Mouse (Mus musculus) brown adipose tissue, adult 24 weeks (tissue): ENCODE measurements around the gene Prkrip1. TPM values are rescaled to one million over a fixed set of nuclear protein-coding genes. Genes with fewer than 3 reads are reported as not detected.

Experiments used
- H3K27ac ChIP-seq: fragments of 200-500 bp; replicated peaks from 2 replicates; pipeline ENCODE4 v1.5.1; 2012; ENCODE audit warnings: low read depth, mild to moderate bottlenecking, low read length
- H3K4me1 ChIP-seq: fragments of 200-500 bp; 2 replicates; pipeline ENCODE4 v1.6.1; 2012; ENCODE audit warnings: low read length, mixed read lengths; ENCODE audit not compliant: control insufficient read depth, insufficient read depth, insufficient read length
- H3K4me3 ChIP-seq: fragments of 200-500 bp; 2 replicates; pipeline ENCODE4 v1.5.1; 2012; ENCODE audit warnings: low read depth, mild to moderate bottlenecking, low read length, moderate library complexity; ENCODE audit not compliant: insufficient read depth
- polyA plus RNA-seq: library from polyadenylated mRNA; stranded (reverse); fragments of >200 nt; gene quantifications from 2 replicates; pipeline ENCODE4 v1.2.4, GENCODE M21; 2012; ENCODE audit not compliant: missing spikeins, insufficient read depth, insufficient read length

The Prkrip1 gene
- 38.5 and 40.6 TPM in 2 replicates for polyA plus RNA-seq

DNA sequence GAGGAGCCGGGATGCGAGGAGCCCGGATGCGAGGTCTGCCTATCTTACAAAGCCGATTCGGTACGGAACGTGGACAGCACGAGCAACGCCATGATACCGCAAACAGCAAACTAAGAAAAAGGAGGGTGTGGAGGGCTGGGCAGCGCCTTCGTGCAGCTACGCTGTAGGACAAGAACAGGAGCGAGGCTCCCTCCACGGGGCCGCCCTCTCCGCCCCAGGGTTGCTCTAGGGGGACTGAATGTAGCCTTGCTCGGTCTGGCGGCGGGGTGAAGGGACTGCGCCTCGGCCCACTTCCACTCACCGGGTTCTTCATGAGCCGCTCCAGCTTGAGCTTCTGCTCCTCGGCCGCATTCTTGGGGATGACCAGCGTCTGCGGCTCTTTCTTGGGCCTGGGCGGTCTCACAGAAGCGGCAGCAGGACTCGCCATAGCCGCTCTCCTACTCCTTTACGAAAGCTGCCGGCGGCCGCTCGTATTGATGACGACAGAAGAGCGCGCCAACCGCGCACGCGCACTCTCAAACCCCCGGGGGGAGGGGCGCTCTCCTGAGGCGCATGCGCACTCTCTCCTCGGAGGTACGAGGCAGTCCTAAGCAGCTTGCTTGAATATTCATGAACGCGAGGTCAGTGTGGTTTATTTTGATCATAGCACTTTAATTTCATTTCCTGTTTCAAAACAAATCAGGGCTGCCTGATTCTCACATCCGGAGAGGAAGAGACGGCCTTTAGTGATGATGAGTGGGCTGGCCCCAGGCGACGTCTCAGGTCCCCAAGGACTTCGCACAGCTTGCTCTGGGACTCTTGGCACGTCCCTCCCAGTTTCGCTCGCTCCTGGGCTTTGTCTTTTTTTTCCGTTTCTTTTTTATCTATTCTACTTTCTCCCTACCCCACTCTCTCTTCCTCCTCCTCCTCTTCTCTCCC, at the start of gene Prkrip1:
Prkrip1 (minus strand) TSS at position 490 of the 918 bp plus-strand sequence.
- peak within 1 kb of the TSS; percentile 78 for H3K4me3 ChIP-seq
- peaks cover 6% of the 10 kb centered on the region; the same call in 1 of the 2 replicates for H3K4me1 ChIP-seq
- peak within 1 kb of the TSS; percentile 79 for H3K27ac ChIP-seq

DNA sequence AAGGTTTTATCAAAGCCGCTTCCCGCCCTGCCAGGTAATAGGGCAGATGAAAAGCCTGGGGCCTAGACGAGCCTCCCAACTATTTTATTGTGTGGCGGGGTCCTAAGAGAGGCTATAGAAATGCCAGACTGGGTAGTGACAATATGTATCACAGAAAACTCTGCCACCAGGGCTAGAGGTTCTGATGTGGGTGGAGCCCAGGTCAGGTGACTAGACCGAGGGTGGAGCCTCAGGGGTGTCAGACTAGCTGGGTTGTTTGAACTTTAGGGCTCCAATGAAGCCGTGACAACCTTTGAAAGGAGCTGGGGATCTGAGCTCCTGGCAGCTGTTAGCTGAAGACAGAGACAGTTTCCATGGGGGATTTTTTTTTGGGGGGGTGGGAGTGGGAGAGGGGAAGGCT, 49.7 kb upstream of the Prkrip1 start:
- no peak overlapping the region for H3K27ac ChIP-seq
- no peak overlapping the region for H3K4me3 ChIP-seq
- no peaks in the 10 kb centered on the region for H3K4me1 ChIP-seq

DNA sequence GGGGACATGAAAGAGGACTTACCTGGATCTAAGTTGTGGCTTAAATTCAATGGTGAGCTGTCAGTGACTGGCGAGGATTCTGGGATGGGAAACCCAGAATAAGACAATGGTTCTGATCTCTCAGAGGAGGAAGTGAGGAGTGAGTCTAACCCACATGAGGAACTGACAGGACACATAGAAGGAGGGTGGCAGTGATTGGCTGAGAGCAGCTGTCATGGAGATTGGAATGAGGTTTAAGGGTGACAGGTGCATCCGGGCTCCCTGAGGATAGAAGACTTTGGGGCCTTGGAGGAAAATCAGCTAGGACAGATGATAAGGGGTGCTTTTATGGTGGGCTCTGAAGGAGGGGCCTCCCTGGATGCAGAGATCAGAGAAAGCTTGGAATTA, 47.7 kb upstream of the Prkrip1 start, which contains the start of gene Sh2b2:
Sh2b2 (minus strand) TSS at position 105 of the 387 bp plus-strand sequence.
- H3K4me1 ChIP-seq = no peaks in the 10 kb centered on the region
- peak within 1 kb of the TSS; percentile 66 for H3K4me3 ChIP-seq
- H3K27ac ChIP-seq = peak within 1 kb of the TSS; percentile 91

DNA sequence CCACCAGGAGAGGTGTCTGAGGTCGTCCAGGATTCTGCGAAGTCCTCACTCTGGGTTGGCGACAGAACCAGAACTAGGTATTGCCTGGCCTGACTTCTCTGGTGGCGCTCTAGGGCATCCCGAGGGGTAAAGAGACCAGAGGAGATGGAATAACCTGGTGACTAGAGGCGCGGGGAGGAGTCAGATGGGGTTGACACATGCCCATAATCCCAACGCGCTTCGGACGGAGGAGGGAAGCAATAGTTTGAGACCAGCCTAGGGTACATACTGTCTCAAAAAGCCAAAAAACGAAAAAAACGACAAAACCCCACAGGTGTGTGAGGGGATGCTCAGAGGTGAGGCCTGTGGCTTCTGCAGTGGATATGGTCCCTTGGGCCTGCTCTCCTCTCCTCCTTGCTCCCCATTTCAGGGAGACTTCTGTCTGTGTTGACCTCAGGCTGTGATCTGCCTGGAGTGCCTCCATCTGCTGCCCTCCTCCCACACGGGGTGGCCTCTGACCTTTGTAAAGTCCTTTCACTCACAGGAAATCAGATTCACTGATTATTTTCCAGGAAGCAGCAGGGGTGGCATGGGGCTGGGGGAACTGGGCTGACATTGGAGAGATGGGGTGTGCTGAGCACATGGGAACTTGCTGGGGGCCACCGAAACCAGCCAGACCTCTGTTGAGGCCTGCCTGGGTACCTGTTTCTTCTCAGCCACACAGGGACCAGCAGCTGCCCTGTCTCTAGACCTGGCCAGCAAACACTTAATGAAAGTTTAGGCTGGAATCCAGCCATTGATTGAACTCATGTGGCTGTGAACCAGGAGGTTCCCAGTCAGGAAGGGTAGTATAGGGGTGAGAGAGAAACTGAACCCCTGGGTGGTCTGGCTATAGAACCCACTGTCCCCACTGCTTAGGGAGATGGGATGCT, 47.0 kb upstream of the Prkrip1 start:
- Histone ChIP-seq H3K4me3 (peak overlapping the region; percentile 66), H3K27ac (peak overlapping the region; percentile 91), H3K4me1 (no peaks in the 10 kb centered on the region)

DNA sequence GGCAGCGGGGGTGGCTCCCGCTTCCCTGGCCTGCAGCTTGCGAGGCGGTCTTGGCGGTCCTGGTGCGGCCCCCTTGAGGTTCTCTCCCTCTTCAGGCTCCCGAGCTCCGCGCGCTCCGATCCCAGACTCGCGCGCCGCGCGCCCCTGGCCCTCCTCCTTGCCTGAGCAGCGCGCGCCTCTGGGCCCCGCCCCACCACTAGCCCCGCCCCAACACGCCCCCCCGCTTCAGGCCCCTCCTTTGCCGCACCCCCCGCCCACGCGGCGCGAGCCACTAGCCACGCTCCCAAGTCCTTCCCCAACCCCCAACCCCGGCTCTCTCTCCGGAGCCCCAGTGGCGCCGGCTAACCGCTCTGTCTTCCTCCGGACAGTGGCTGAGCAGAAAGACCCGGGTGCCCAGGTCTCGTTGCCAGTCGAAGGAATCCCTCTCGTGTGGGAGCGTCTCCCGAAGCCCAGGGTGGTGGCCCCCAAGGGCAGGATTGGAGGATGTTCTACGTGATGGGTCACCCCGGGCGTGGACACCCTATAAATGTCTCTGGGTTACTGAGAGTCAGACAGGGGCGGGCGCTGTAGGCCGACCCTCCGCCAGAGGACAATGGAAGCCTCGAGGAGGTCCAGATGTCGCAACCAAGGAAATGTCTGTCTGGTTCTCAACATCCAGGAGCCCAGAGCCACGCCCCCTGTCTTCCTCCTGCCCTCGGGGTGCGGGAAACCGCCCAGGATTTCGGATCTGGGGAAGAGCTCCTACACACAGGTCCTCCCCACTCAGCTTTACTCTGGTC, 46.2 kb upstream of the Prkrip1 start:
- H3K4me3 ChIP-seq = peak overlapping the region; percentile 87
- no peaks in the 10 kb centered on the region for H3K4me1 ChIP-seq
- H3K27ac ChIP-seq = peak overlapping the region; percentile 99

DNA sequence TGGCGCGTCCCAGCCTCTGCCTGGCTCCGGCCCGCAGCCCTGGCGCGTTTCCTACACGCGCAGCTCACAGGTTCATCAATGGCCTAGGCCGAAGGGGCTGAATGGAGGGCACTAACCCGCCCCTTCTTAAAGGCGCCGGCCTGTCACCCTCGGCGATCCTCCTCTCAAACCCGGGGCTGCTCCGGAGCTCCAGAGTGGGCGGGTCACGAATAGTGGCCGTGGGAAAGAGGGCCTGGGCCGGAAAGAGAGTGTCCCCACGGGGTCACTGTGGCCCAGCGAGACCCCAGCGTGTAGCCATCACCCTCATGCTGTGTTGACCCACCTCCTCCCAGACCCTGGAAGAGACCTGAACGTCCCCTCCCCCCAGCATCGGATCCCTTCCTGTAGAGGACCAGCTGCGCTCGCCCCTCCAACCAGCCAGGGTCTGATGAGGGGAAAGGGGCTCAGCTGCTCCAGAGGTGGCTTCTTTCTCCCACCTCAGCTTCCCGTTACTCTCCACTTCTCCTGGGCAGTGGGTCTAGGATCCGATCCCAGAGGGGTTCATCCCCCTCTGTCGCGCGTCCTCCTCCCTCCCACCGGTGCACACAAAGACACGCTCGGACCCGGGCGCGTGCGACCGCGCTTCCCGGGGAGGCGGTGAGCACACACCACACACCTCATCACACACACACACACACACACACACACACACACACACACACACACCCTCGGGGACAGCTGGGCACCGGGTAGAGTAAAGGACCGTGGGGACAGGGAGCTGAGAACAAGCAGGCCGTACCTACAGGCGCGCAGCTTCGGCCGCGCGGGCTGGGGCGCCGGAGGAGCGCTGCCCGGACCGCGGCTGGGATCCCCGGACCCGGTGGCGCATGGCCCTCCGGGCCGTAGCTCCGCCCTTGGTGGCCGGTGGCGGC, 45.3 kb upstream of the Prkrip1 start:
- H3K4me1 ChIP-seq = no peaks in the 10 kb centered on the region
- peak overlapping the region; percentile 87 for H3K4me3 ChIP-seq
- peak overlapping the region; percentile 99 for H3K27ac ChIP-seq

DNA sequence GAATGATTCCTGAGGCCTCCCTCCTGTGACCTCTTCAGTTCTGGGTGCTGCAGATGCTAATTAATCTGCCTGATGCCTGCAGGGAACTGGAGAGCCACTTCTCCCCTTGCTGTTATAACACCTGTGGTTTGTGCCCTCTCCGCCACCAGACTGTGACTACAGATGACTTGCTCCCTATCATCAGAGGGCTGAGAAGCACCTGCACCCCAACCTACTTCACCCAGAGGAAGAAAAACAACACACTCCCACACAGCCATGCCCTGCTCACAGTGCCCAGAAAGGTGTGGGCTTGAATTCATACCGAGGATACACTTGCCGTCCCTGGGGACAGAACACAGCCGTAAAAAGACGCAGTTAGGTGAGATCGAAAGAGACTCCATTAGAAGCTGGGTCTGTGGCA, 42.4 kb upstream of the Prkrip1 start:
- Histone ChIP-seq H3K4me1 (peaks cover 11% of the 10 kb centered on the region; the same call in 1 of the 2 replicates), H3K4me3 (peak overlapping the region; percentile 2; the same call in 1 of the 2 replicates), H3K27ac (peak overlapping the region; percentile 17)

DNA sequence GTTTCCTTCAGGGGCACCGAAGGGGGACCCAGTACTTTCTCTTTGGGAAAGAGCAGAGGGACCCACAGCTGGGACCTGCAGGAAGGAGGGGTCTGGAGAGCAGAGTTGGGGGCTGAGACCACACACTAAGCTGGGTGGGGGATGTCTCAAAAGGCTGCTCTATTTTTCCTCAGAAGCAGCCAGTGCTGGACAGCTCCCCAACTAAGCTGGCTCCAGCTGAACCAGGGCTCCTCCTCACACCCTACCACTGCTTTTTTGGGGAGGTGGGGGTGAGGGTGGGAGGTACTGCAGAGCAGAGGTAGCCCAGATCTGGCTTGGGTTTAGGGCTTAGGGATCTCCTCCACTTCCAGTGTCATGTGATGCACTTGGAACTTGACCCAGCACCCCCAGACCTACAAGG, 41.6 kb upstream of the Prkrip1 start:
- H3K4me3 ChIP-seq = no peak overlapping the region

DNA sequence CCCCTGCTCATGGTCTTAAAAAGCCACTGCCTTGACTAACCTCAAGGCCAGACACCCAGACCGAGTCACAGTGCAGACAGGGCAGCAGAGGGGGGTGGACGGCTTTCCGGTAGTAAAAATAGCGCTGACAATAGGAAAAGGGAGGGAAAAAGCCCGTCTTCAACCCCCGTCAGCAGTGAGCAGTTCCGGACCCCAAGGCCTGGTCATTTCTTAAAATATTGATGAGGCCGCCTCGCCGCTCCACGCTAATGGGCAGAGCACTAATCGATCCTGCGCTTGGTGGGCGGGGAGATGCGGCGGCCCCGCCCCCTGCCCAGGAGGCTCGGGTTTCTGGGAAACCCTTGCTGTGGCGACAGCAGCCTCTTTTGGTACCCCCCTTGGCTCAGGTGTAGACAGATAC, 38.8 kb upstream of the Prkrip1 start:
- H3K27ac ChIP-seq = no peak overlapping the region
- peaks cover 11% of the 10 kb centered on the region; the same call in 1 of the 2 replicates for H3K4me1 ChIP-seq
- peak overlapping the region; percentile 23; the same call in 1 of the 2 replicates for H3K4me3 ChIP-seq

More for the DNA sequence above, 41.6 kb upstream of the Prkrip1 start:
- peaks cover 11% of the 10 kb centered on the region; the same call in 1 of the 2 replicates for H3K4me1 ChIP-seq
- H3K27ac ChIP-seq = no peak overlapping the region

DNA sequence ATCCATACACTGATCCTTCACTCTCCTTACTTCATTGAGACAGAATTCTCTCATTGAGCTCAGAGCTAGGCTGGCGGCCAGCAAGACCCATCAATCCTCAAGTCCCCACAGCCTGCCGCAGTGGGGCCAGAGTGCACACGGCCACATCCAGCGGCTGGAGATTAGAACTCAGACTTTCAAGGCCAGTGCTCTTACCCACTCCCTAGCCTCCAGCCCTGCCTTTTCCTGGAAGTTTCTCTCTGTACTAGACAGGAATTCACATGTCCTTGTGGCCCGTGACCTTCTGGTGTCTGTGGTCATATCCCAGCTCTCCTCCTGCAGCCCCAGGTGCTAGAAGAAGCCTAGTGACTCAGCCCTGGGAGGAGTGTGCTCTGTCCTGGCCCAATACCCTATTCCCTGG, 37.8 kb upstream of the Prkrip1 start:
- peaks cover 11% of the 10 kb centered on the region for H3K4me1 ChIP-seq
- H3K4me3 ChIP-seq = no peak overlapping the region
- peak overlapping the region; percentile 21; the same call in 1 of the 2 replicates for H3K27ac ChIP-seq

DNA sequence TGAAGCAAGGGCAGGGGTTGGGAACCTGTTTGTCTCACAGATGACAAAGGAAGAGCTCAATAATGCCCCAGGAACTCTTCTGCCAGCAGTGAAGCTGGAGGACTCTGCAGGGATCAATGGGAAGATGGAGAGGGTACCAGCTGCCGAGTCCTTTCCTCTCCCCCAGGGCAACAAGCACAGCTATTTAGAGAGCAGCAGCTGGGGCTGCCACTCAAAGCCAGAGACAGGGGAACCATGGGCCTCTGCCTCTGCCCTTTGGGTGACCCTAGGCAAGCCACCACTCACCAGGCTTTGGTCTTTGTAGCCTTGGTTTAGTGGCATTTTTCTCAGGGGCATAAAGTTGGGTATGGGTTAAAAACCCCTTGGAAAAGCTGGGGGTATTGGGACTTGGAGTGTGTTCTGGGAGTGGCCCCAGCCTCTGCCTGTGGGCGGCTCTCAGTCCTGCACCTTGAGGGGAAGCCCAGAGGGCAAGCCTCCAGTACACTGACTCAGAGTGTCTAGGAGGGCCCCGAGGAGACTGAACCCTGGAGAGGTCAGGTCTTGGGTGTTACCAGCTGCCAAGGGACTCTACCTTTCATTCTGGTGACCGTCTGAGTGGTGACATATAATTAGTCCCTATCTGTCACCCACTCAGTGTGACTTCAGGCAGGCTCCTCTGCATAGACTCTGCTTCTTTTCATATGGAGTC, 31.7 kb upstream of the Prkrip1 start:
- peak overlapping the region; percentile 19; the same call in 1 of the 2 replicates for H3K4me3 ChIP-seq
- peak overlapping the region; percentile 86 for H3K27ac ChIP-seq
- peaks cover 8% of the 10 kb centered on the region for H3K4me1 ChIP-seq

DNA sequence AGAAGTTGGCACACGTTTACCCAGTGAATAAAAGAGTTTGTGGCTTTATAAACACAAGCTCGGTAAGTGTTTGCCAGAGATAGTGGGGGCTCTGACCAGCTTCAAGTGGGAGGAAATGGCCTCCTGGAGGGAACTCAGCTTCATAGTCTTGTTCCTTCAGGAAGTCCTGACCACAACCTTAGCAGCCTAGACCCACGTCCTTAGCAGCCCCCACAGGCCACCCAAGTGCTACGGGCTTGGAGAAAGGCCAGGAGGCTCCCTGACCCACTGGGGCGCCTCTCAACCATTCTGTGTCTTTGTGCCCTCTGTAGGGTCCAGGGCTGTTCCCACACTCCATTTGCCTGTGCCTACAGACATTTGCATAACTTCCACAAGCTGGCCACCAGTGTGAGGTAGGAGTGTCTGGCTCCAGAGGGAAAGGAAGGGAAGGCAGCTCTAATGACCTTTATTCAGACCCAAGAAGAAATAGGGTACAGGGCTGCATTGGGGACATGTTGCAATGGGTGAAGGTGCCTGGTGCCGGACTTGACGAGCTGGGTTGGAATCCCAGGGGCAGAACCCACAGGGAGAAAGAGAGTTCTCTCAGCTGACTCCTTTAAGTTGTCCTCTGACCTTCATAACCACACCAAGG, 27.6 kb upstream of the Prkrip1 start:
- no peak overlapping the region for H3K4me3 ChIP-seq
- H3K27ac ChIP-seq = peak overlapping the region; percentile 98
- peaks cover 8% of the 10 kb centered on the region for H3K4me1 ChIP-seq

DNA sequence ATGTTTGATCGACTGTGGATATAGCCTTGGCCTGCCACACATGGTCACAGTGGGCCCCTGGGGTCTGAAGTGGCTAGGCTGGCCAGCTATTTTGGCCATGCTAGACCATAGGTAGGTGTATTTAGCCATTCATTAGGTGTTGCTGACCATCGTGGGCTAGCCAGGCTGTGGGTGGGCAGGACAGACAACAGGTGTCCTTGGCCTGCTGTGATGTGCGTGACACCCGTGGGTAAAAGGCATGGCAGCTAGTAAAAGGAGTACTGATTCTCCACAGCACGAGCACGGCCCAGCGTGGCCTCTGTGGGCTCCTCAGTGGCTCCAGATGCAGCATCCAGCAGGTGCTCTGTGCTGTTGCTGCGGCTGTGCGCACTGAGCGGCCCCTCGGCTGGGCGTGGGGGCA, 19.8 kb upstream of the Prkrip1 start:
- Histone ChIP-seq H3K4me3 (no peak overlapping the region), H3K27ac (peak overlapping the region; percentile 77), H3K4me1 (peaks cover 12% of the 10 kb centered on the region)
